Mouse (Mus musculus) hindbrain, embryonic 10.5 days (tissue): Measurements from ENCODE around the gene Abcc1. TPM values are rescaled to one million over a fixed set of nuclear protein-coding genes. Genes with fewer than 3 reads are reported as not detected.

Experiments
- DNase-seq: peaks from one replicate; pipeline ENCODE4 v3.0.0-alpha.2; 2017; ENCODE audit warnings: low spot score
- H3K27ac ChIP-seq: fragments of 300-500 bp; sonication (generic); 2 replicates; pipeline ENCODE4 v1.5.1; 2016; ENCODE audit warnings: mild to moderate bottlenecking, moderate library complexity
- H3K27me3 ChIP-seq: fragments of 300-500 bp; sonication (generic); 2 replicates; pipeline ENCODE4 v1.6.1; 2016; ENCODE audit warnings: mild to moderate bottlenecking; ENCODE audit not compliant: poor library complexity, insufficient read depth, severe bottlenecking
- H3K36me3 ChIP-seq: fragments of 300-500 bp; sonication (generic); 2 replicates; pipeline ENCODE4 v1.6.1; 2016; ENCODE audit warnings: mild to moderate bottlenecking, moderate library complexity
- H3K4me1 ChIP-seq: fragments of 300-500 bp; sonication (generic); replicated peaks from 2 replicates; pipeline ENCODE4 v1.6.1; 2016; ENCODE audit warnings: mild to moderate bottlenecking
- H3K4me3 ChIP-seq: fragments of 300-500 bp; sonication (generic); 2 replicates; pipeline ENCODE4 v1.5.1; 2016; ENCODE audit warnings: mild to moderate bottlenecking, moderate library complexity
- H3K9me3 ChIP-seq: fragments of 300-500 bp; sonication (generic); 2 replicates; pipeline ENCODE4 v1.6.1; 2016; ENCODE audit warnings: mild to moderate bottlenecking, moderate library complexity
- WGBS: fragments of 180-500 bp; shearing (Covaris S2); methylation state at CpG from one replicate; pipeline ENCODE4 v1.1.7; 2016; 5-methylcytosine and 5-hydroxymethylcytosine counted together
- polyA plus RNA-seq: library from polyadenylated mRNA; unstranded; fragments of >200 nt; fragmentation: Nextera tagmentation; extraction: Ambion mirVana; gene quantifications from 2 replicates; pipeline ENCODE4 v1.2.1, GENCODE M21; 2016

Gene Abcc1
- polyA plus RNA-seq, 1 experiment from 2014 or later: 8.3 TPM

DNA sequence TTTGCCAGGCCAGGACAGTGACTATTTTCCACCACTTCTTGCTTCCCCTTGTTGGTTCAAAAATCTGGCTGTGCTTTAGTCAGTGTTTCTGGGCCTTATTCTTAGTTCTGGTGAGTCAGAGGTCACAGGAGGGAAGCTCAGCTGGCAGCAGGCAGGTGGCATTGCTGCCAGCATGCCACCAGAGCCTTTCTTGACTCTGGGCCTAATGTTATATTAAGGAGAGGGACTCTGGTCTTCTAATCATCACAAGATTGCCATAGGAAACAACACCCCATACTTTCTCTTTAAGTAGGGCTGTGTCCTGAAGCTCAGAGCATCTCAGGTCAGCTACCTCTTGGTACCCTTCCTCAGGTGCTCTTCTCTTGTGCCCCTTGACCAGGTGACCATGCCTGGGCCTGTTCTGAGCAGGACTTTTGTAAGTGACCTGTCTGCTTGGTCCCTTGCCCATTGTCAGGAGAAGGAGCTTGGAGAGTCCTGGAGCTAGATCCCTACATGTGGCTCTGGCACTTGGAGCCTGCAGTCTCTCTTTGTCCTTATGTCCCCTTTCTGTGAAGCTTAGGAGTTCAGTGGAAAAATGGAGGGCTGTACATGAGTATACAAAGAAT is 19.8 kb downstream of the Abcc1 start:
- DNase-seq: no peak

DNA sequence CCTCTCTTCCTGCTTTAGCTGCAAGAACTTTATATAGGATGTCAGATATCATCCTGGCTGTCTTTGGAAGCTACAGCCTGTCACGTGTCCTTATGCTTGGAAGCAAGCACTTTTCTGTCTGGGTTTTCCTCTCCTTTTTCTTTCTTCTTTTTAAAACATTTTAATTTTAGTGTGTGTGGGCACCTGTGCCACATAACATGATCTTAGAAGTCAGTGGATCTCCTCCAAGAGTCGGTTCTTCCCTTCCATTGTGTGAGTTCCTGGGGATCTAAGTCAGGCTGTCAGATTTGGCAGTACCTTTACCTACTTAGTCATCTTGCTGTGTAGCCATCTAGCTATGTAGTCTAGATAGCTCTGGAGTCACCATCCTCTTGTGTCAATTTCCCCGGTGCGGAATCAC is 37.9 kb downstream of the Abcc1 start:
- WGBS: 95% methylated on average over 4 of the region's 4 CpGs
- H3K4me3 ChIP-seq: no peak overlapping the region
- no peak for DNase-seq
- H3K36me3 ChIP-seq: peaks cover 26% of the 10 kb centered on the region
- H3K4me1 ChIP-seq: no peaks in the 10 kb centered on the region
- no peaks in the 10 kb centered on the region for H3K9me3 ChIP-seq
- no peaks in the 10 kb centered on the region for H3K27me3 ChIP-seq
- no peak overlapping the region for H3K27ac ChIP-seq

More for the DNA sequence above, 19.8 kb downstream of the Abcc1 start:
- Histone ChIP-seq H3K4me3 (no peak overlapping the region), H3K36me3 (no peaks in the 10 kb centered on the region), H3K4me1 (no peaks in the 10 kb centered on the region), H3K27me3 (no peaks in the 10 kb centered on the region), H3K27ac (no peak overlapping the region), H3K9me3 (no peaks in the 10 kb centered on the region)

DNA sequence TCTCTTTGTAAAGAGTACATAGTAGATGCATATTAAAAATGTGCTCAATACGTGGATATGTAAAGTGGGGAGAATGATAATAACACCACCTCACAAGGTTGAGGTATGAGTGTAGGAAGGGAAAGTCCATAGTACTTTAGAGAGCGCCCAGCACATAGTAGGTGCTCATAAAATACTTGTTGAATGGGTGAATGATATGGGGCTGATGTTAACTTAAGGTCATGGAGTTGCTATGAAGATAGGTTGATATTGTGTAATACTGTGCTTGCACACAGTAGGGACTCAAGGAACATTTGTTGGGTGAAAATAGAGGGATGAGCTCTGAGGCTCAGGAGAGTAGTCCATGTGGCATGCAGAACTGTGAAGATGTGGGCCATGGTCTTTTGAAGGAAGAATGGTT is 42.1 kb downstream of the Abcc1 start:
- H3K36me3 ChIP-seq: peaks cover 50% of the 10 kb centered on the region
- no peaks in the 10 kb centered on the region for H3K4me1 ChIP-seq
- H3K9me3 ChIP-seq: no peaks in the 10 kb centered on the region
- no peak overlapping the region for H3K27ac ChIP-seq
- no peak for DNase-seq
- no peak overlapping the region for H3K4me3 ChIP-seq
- WGBS: 95% methylated on average over 2 of the region's 2 CpGs
- H3K27me3 ChIP-seq: no peaks in the 10 kb centered on the region

DNA sequence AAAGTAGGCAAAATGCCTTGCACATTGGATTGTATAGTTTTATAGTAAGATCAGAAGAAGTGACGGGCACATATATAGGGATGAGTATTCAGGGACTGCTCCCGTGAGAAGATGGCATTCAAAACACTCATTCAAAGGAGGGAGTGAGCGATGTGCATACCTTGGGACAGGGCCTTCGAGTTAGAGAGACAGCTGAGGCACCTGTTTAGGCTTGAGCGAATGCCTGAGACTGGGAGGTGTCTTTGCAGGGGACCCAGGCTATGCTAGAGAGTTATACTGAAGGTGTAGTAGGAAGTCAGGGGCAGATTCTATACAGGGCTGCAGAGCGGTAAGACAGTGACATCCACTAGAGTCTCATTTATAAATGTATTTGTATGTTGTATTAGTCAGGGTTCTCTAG is 44.3 kb downstream of the Abcc1 start:
- Histone ChIP-seq H3K27ac (no peak overlapping the region), H3K4me3 (no peak overlapping the region), H3K27me3 (no peaks in the 10 kb centered on the region), H3K4me1 (no peaks in the 10 kb centered on the region), H3K36me3 (peaks cover 55% of the 10 kb centered on the region), H3K9me3 (no peaks in the 10 kb centered on the region)
- no peak for DNase-seq
- 93% methylated on average over 6 of the region's 6 CpGs for WGBS

DNA sequence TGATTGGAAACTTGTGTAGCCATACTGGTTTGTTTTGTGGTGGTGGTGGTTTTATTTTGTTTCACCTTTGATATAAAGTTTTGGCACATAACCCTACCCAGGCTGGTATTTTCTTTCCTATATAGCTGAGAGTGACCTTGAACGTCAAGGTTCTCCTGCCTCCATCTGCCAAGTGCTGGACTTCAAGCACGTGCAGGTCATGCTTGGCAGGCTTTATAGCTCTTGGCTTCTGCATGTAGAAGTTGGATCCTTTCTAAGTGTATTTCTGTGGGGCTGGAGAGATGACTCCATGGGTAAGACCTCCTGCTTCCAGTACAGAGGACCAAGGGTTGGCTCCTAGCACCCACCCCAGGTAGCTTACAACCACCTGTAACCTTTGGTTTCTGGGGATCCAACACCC is 47.8 kb downstream of the Abcc1 start:
- Histone ChIP-seq H3K4me3 (no peak overlapping the region), H3K9me3 (no peaks in the 10 kb centered on the region), H3K36me3 (peaks cover 67% of the 10 kb centered on the region), H3K27ac (no peak overlapping the region), H3K4me1 (no peaks in the 10 kb centered on the region), H3K27me3 (no peaks in the 10 kb centered on the region)
- whole genome bisulfite sequencing: 92% methylated on average over 2 of the region's 2 CpGs
- no peak for DNase-seq

DNA sequence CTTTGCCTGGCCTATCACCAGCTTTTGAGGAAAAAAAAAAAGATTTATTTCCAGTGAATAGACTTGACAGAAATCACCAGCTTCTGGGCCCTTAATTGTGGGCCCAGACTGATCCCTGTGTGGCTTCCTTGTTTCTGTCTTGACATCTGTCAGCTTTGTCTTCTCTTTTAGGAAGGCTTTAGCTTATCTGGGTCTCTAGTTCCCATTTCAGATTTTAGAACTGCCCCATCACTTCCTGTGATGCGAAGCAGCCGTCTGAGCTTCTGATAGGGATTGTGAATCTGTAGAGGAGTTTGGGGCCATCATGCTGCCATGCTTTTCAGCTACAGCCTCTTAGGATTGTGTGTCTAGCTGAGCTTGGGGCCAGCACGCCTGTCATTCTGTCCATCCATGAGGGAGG is 48.4 kb downstream of the Abcc1 start:
- H3K36me3 ChIP-seq: peaks cover 67% of the 10 kb centered on the region
- DNase-seq: no peak
- 95% methylated on average over 3 of the region's 3 CpGs for WGBS

DNA sequence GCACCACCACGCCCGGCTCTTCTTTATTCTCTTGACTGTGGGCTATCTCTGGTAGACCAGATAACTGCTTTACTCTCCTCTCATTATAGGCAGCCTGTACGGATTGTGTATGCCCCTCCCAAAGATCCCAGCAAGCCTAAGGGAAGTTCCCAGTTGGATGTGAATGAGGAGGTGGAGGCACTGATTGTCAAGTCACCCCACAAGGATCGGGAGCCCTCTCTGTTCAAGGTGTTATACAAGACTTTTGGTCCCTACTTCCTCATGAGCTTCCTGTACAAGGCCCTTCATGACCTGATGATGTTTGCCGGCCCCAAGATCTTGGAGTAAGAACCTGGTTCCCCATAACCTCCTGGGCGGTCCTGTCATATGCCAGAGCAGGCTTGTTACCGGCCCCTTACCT is 49.3 kb downstream of the Abcc1 start:
- 94% methylated on average over 7 of the region's 7 CpGs for WGBS

More for the DNA sequence above, 48.4 kb downstream of the Abcc1 start:
- H3K27ac ChIP-seq: no peak overlapping the region
- H3K4me3 ChIP-seq: no peak overlapping the region
- no peaks in the 10 kb centered on the region for H3K27me3 ChIP-seq
- H3K9me3 ChIP-seq: no peaks in the 10 kb centered on the region
- no peaks in the 10 kb centered on the region for H3K4me1 ChIP-seq

DNA sequence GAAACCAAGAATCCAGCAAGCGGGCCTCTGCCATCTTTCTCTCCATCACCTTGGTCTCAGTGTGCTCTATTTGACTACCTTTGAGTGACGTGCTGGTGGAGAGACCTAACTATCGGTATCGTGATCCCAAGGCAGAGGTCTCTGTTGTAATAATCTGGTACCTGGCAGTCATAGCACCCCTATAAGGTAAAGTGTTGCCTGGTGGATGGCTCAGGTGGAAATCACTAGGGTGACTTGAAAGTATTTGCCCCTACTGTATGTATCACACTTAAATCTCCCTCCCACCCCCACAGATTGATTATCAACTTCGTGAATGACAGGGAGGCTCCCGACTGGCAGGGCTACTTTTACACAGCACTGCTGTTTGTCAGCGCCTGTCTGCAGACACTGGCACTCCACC is 49.8 kb downstream of the Abcc1 start:
- Histone ChIP-seq H3K27me3 (no peaks in the 10 kb centered on the region), H3K4me3 (no peak overlapping the region), H3K4me1 (no peaks in the 10 kb centered on the region), H3K9me3 (no peaks in the 10 kb centered on the region), H3K27ac (no peak overlapping the region), H3K36me3 (peaks cover 57% of the 10 kb centered on the region)
- 85% methylated on average over 7 of the region's 7 CpGs for WGBS
- DNase-seq: no peak

More for the DNA sequence above, 49.3 kb downstream of the Abcc1 start:
- Histone ChIP-seq H3K36me3 (peaks cover 63% of the 10 kb centered on the region), H3K9me3 (no peaks in the 10 kb centered on the region), H3K27ac (no peak overlapping the region), H3K4me3 (no peak overlapping the region), H3K27me3 (no peaks in the 10 kb centered on the region), H3K4me1 (no peaks in the 10 kb centered on the region)
- no peak for DNase-seq

DNA sequence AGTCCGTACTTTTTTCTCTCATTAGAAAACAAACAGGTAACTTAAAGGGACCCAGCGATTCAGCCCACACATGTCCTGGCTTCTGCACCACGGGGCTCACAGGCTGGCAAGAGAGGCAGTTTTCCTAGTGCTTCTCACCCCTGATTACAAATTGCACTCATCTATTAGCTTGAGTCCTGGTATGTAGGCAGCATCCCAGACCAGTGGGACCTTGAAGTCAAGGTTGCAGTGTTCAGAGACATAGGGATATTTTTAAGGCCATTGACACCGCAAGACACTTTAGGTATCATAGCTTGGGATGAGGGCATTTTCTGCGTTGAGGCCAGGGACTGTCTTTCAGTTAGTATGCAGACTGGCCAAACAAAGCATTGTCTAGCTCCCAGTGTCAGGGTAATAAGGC is 51.2 kb downstream of the Abcc1 start:
- no peak for DNase-seq
- Histone ChIP-seq H3K4me1 (no peaks in the 10 kb centered on the region), H3K4me3 (no peak overlapping the region), H3K27me3 (no peaks in the 10 kb centered on the region), H3K9me3 (no peaks in the 10 kb centered on the region), H3K27ac (no peak overlapping the region), H3K36me3 (peaks cover 43% of the 10 kb centered on the region)
- 92% methylated on average over 5 of the region's 5 CpGs for WGBS

DNA sequence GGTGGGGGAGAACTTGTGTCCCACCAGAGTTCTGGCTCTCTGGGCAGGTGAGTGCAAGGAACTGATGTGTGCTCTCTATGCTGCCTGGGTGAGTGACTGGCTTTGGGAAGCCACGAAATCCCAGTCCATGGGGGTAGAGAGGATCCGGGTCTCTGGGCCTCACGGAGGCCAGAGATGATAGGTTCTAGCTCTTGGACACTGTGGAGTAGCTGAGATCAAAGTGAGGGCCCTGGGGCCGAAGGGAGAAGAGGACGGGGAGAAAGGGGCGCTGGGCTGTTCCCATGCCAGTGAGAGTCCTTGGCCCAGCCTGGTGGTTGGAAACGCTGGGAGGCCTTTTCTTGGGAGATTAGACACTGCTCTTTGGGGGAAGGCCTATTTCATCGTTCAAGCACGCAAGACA is 53.8 kb downstream of the Abcc1 start:
- Histone ChIP-seq H3K27me3 (no peaks in the 10 kb centered on the region), H3K4me3 (no peak overlapping the region), H3K36me3 (peaks cover 39% of the 10 kb centered on the region), H3K27ac (no peak overlapping the region), H3K4me1 (no peaks in the 10 kb centered on the region), H3K9me3 (no peaks in the 10 kb centered on the region)
- 87% methylated on average over 9 of the region's 9 CpGs for WGBS
- DNase-seq: no peak

DNA sequence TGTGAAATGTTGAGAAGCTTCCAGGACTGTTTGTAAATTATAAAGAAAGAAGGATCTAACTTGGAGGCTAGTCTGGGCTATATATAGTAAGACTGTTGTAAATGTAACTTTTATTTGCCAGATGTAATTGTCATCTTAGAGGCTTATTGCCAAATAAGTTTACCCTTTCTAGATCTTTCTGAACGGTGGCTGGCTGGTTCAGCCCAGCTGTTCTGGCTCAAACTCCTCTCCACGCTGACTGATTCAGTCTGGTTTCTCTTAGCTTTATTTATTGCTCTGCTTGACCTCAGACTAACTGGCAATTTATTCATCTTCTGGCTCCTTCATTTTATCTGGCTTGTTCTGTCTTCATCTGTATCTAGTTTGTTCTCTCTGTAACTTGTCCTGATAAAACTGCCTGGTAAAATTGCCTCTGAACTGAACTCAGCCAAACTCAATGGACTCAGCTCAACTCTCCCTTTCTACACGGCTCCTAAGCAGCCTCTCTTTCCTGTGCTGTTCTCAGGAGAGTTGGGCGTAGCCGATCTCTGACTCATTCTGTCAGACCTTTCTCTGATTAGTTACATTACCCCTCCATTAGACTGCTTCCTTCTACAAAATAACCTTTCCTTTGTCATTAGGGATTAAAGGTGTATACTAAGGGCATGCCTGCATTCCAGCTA is 55.7 kb downstream of the Abcc1 start:
- Histone ChIP-seq H3K4me1 (no peaks in the 10 kb centered on the region), H3K27me3 (no peaks in the 10 kb centered on the region), H3K27ac (no peak overlapping the region), H3K9me3 (no peaks in the 10 kb centered on the region), H3K4me3 (no peak overlapping the region), H3K36me3 (peaks cover 27% of the 10 kb centered on the region)
- WGBS: 88% methylated on average over 5 of the region's 5 CpGs
- DNase-seq: no peak

DNA sequence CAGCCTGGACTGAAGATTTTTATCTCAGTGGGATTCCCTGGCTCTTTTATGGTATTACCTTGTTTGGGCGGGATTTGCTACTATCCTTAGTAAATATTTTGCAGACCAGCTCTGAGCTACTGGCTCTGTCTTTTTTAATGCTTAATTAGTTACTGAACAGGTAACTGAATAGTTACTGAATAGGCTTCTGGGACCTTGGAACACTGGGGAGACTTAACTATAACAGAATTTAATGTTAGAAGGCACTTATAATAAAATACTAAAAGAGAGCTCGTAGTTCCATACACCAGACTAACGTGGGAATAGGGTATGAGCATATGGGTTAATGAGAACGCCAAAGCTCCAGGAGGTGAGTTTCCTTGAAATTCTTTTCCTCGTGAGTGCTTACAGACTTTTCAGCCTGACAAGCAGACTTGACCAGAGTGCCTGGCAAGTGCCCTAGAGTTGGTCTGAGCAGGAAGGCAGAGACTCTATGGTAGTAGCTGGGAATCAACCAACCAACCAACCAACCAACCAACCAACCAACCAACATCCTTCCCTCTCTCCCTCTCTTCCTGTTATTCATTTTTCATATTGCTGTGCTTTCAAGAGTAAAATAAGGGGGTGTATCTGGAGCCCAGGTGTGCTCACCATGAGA is 59.3 kb downstream of the Abcc1 start:
- peaks cover 26% of the 10 kb centered on the region for H3K36me3 ChIP-seq
- DNase-seq: no peak
- H3K9me3 ChIP-seq: no peaks in the 10 kb centered on the region
- no peaks in the 10 kb centered on the region for H3K27me3 ChIP-seq
- H3K4me1 ChIP-seq: no peaks in the 10 kb centered on the region
- WGBS: 84% methylated on average over 5 of the region's 5 CpGs
- no peak overlapping the region for H3K27ac ChIP-seq
- H3K4me3 ChIP-seq: no peak overlapping the region

DNA sequence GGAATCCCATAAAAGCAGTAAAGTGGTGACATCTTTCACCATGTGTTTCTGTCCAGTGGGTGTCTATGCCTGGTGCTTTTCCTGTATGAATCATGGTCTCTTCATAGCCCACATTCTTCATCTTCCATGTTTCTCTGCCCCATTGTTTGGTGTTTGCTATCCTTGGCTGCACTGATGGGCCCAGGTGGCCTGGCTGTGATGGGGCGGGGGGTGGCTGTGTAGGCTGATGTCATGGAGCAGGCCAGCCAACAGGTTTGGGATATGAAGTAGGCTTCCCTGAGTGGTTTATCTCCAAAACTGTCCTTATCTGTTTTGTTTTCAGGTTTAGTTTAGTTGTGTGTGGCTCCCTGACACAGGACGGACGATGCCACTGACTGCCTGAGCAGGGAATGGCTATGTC is 60.7 kb downstream of the Abcc1 start:
- no peaks in the 10 kb centered on the region for H3K9me3 ChIP-seq

More for the DNA sequence above, 60.7 kb downstream of the Abcc1 start:
- H3K4me3 ChIP-seq: no peak overlapping the region
- no peaks in the 10 kb centered on the region for H3K4me1 ChIP-seq
- 96% methylated on average over 3 of the region's 3 CpGs for WGBS
- no peak for DNase-seq
- H3K27ac ChIP-seq: no peak overlapping the region
- peaks cover 26% of the 10 kb centered on the region for H3K36me3 ChIP-seq
- H3K27me3 ChIP-seq: no peaks in the 10 kb centered on the region
